Mouse (Mus musculus): ENCODE results near the gene Tmem184b. TPM values are rescaled to one million over a fixed set of nuclear protein-coding genes. Genes with fewer than 3 reads are reported as not detected.

Tmem184b gene
- polyA plus RNA-seq, 1 experiment from 2014 or later = 75.5 TPM

- ATAC-seq (replicated peaks; ENCODE audit: low FRiP score) = peak; percentile 6; the same call in 1 of the 2 replicates
- WGBS = 13% methylated on average over 20 of the region's 20 CpGs
- Histone ChIP-seq H3K27ac (peak overlapping the region; percentile 94), H3K9ac (peak overlapping the region; percentile 62), H3K4me3 (replicated peaks) (peak overlapping the region; percentile 61), H3K27me3 (no peaks in the 10 kb centered on the region), H3K4me1 (peaks cover 57% of the 10 kb centered on the region), H3K9me3 (replicated peaks) (no peaks in the 10 kb centered on the region), H3K4me2 (peak overlapping the region; percentile 88), H3K36me3 (no peaks in the 10 kb centered on the region)
Measured at GRCm38 (mm10) chr15:79326971-79327961, 76.1 kb downstream of the Tmem184b start.

- H3K9ac ChIP-seq = no peak overlapping the region
- H3K4me1 ChIP-seq = peaks cover 63% of the 10 kb centered on the region
- H3K9me3 ChIP-seq (replicated peaks) = no peaks in the 10 kb centered on the region
- H3K27me3 ChIP-seq = no peaks in the 10 kb centered on the region
- no peak overlapping the region for H3K4me3 ChIP-seq (replicated peaks)
- peak overlapping the region; percentile 94; the same call in 1 of the 2 replicates for H3K27ac ChIP-seq
- WGBS = 32% methylated on average over 4 of the region's 4 CpGs
- H3K4me2 ChIP-seq = peak overlapping the region; percentile 88
- no peak for ATAC-seq (replicated peaks; ENCODE audit: low FRiP score)
- H3K36me3 ChIP-seq = no peaks in the 10 kb centered on the region
Measured at GRCm38 (mm10) chr15:79326264-79326663, 77.1 kb downstream of the Tmem184b start.

DNA sequence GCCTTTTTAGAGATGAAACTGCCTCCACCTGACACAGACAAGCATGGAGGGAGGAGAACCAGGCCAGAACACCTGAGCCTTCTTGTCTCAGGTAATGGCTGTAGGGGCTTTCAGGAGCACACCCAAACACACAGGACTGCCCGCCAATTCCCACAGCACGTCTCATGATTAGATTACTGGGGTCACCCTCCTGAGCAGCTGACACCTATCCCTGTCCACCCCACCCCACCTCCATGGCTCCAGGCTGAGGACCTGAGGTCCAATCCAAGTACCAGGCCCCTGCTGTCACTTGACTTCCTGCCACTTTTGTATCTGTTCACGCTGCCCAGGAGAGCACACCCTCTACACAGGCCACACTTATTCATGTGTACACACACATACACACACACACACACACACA, 77.6 kb downstream of the Tmem184b start:
- Histone ChIP-seq H3K4me3 (replicated peaks) (no peak overlapping the region), H3K4me2 (no peak overlapping the region), H3K36me3 (no peaks in the 10 kb centered on the region), H3K27me3 (no peaks in the 10 kb centered on the region), H3K9me3 (replicated peaks) (no peaks in the 10 kb centered on the region), H3K9ac (no peak overlapping the region), H3K4me1 (peaks cover 63% of the 10 kb centered on the region), H3K27ac (no peak overlapping the region)
- 87% methylated on average over 3 of the region's 3 CpGs for WGBS
- no peak for ATAC-seq (replicated peaks; ENCODE audit: low FRiP score)

DNA sequence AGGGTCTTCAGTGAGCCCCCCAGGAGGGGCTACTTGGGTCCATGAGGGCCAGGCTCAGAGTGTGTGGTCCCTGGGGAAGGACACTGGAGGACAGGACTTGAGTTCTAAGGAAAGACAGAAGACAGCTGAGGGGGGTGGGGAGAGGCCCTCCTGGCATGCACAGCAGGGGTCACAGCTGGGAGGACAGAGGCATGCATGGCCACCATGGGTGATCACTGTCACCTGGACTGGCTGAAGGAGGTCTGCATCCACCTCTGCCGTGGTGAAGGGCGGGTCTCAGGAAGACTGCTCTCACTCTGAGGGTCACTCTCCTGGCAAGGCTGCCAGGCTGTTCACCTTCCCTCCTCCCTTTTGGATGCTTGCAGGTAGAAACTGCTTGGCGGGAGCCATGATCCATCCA, 79.0 kb downstream of the Tmem184b start:
- H3K4me2 ChIP-seq = no peak overlapping the region
- no peak overlapping the region for H3K4me3 ChIP-seq (replicated peaks)
- no peak overlapping the region for H3K9ac ChIP-seq
- H3K27ac ChIP-seq = peak overlapping the region; percentile 77
- peaks cover 59% of the 10 kb centered on the region for H3K4me1 ChIP-seq
- H3K36me3 ChIP-seq = no peaks in the 10 kb centered on the region
- 93% methylated on average over 3 of the region's 3 CpGs for WGBS
- ATAC-seq (replicated peaks; ENCODE audit: low FRiP score) = no peak
- no peaks in the 10 kb centered on the region for H3K9me3 ChIP-seq (replicated peaks)
- no peaks in the 10 kb centered on the region for H3K27me3 ChIP-seq

- H3K27ac ChIP-seq = peak overlapping the region; percentile 77
- no peak overlapping the region for H3K4me3 ChIP-seq (replicated peaks)
- H3K9me3 ChIP-seq (replicated peaks) = no peaks in the 10 kb centered on the region
- WGBS = 81% methylated on average over 4 of the region's 4 CpGs
- H3K9ac ChIP-seq = no peak overlapping the region
- ATAC-seq (replicated peaks; ENCODE audit: low FRiP score) = no peak
- no peaks in the 10 kb centered on the region for H3K27me3 ChIP-seq
- H3K36me3 ChIP-seq = no peaks in the 10 kb centered on the region
- peaks cover 59% of the 10 kb centered on the region for H3K4me1 ChIP-seq
- no peak overlapping the region for H3K4me2 ChIP-seq
Measured at GRCm38 (mm10) chr15:79323791-79324155, 79.6 kb downstream of the Tmem184b start.

DNA sequence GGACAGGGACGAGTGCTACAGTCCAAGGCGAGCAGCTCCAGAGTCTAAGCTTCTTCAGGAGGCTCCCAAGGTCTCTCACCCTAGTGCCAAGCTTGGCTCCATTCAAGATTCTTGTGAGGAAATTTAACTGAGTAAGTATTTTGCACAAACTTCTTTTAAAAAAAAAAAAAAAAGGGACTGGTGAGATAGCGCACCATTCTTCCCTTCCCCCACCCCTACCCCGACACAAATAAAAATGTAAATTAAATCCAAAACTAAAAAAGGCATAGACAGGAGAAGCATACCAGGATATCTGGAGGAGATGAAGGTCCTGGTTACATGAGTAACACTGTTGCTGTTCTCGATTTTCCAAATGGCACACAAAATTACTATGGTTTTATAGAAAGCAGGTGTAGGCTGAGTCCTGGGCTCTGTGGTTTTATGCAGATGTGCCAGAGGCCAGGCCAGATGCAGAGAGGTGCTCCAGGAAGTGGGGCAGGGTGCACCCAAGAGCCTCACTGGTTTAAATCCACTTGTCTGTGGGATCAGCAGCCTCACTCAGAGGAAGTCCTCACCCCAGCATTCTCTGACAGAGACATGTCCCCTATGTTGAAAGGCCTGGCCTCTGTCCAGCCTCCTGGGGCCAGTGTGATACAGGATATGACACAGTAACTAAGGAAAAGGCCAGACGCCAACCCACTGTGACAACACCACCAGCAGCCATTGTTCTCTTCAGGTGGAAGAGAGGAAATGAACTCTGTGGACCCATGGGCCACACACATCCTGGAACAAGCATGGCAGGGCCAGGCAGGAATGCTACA, 80.2 kb downstream of the Tmem184b start:
- 69% methylated on average over 6 of the region's 6 CpGs for WGBS
- H3K27me3 ChIP-seq = no peaks in the 10 kb centered on the region
- H3K4me1 ChIP-seq = peaks cover 56% of the 10 kb centered on the region
- H3K4me3 ChIP-seq (replicated peaks) = no peak overlapping the region
- no peaks in the 10 kb centered on the region for H3K36me3 ChIP-seq
- ATAC-seq (replicated peaks; ENCODE audit: low FRiP score) = no peak
- no peak overlapping the region for H3K4me2 ChIP-seq
- no peaks in the 10 kb centered on the region for H3K9me3 ChIP-seq (replicated peaks)
- H3K27ac ChIP-seq = peak overlapping the region; percentile 77
- no peak overlapping the region for H3K9ac ChIP-seq

DNA sequence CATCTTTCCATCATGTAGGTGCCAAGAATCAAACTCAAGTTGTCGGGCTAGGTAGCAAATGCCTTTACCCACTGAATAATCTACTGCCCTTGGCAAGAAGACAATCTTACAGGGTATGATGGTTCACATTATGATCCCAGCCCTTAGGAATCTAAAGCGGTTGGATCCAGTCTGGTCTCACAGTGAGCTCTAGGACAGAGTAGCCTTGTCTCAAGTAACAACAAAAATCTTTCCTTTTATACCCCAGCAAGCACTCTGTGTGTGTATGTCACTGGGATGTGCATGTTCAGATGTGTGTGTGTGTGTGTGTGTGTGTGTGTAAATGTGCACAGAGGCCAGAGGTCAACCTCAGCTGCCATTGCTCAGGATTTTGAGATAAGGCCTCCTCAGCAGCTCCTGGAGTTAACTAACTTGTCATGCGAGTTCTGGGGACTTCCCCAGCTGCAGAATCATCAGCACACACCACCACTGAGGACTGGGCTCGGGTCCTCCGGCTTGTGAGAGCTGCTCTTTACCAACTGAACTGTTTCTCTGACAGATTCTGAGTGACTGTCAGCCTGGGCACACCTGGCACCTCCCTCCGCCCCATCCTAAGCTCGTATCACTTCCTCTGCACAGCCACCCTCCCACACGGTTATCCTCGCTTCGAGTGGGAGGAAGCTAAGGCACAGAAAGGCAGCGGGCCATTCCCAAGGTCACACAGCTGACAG, 80.9 kb downstream of the Tmem184b start:
- Histone ChIP-seq H3K36me3 (no peaks in the 10 kb centered on the region), H3K4me3 (replicated peaks) (no peak overlapping the region), H3K9ac (no peak overlapping the region), H3K27ac (peak overlapping the region; percentile 70), H3K9me3 (replicated peaks) (no peaks in the 10 kb centered on the region), H3K4me1 (peaks cover 53% of the 10 kb centered on the region), H3K27me3 (no peaks in the 10 kb centered on the region), H3K4me2 (no peak overlapping the region)
- WGBS = 49% methylated on average over 11 of the region's 11 CpGs
- ATAC-seq (replicated peaks; ENCODE audit: low FRiP score) = no peak

DNA sequence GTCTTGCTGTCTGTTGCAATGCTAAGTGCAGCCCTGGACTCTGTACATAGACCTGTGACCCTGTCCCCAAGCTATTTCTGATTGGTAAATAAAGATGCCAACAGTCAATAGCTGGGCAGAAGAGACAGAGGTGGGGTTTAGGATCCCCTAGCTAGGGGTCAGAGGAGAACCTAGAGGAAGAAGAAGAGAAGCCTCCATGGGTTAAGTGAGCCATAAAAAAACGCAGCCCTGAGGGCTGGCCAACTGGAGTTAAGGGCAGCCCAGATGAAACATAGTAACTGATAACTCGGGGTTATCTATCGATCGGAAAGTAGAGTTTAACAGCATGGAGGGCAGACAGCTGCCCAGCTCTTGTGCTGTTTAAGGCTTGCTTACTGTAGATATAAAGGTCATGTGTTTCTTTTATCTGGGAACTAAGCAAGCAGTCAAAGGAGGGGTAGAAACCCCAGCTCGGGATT, 81.6 kb downstream of the Tmem184b start:
- Histone ChIP-seq H3K4me1 (peaks cover 46% of the 10 kb centered on the region), H3K27ac (peak overlapping the region; percentile 70; the same call in 1 of the 2 replicates), H3K4me3 (replicated peaks) (no peak overlapping the region), H3K9me3 (replicated peaks) (no peaks in the 10 kb centered on the region), H3K36me3 (0 out of 2 replicates have a peak, but pooled peaks cover 4% of the 10 kb centered on the region), H3K9ac (no peak overlapping the region), H3K4me2 (no peak overlapping the region), H3K27me3 (no peaks in the 10 kb centered on the region)
- no peak for ATAC-seq (replicated peaks; ENCODE audit: low FRiP score)
- WGBS = 67% methylated on average over 5 of the region's 5 CpGs

- Histone ChIP-seq H3K27ac (no peak overlapping the region), H3K9ac (no peak overlapping the region), H3K4me3 (replicated peaks) (no peak overlapping the region), H3K4me2 (no peak overlapping the region), H3K4me1 (0 out of 2 replicates have a peak, but pooled peaks cover 3% of the 10 kb centered on the region), H3K36me3 (peaks cover 22% of the 10 kb centered on the region), H3K27me3 (no peaks in the 10 kb centered on the region), H3K9me3 (replicated peaks) (no peaks in the 10 kb centered on the region)
- WGBS = 64% methylated on average over 8 of the region's 8 CpGs
- ATAC-seq (replicated peaks; ENCODE audit: low FRiP score) = no peak
Measured at GRCm38 (mm10) chr15:79313848-79314369, 89.5 kb downstream of the Tmem184b start.
